Mouse (Mus musculus) CD4-positive helper T cell, adult 2 months (primary cell): ENCODE data around the gene Ifi35.
"Not testable (repeated sequence)": the region's sequence is repeated elsewhere in the genome, so short reads cannot be mapped to it uniquely, and the experiment has no call there.

ENCODE experiments used
- DNase-seq: peaks from one replicate; pipeline ENCODE4 v3.0.0-alpha.2; 2012; ENCODE audit warnings: low read depth, missing footprints, low spot score

Gene Ifi35

DNA sequence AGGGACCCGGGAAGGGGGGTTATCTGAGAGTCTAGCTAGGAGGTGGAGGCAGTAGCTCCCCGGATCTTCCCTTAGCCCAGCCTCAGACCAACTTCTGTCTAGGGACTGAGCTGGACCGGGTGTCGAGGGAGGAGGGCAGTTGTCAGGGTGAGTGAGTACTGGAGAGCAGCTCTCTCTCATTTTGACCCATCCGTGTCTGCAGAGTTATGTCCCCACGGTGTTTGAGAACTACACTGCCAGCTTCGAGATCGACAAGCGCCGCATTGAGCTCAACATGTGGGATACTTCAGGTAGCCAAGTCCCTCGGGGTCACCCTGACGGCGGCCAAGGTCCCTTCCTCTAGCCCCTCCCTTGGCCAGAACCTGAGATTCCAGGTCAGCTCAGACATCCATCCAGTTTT is 20.5 kb downstream of the Ifi35 start:
- no peak for DNase-seq

DNA sequence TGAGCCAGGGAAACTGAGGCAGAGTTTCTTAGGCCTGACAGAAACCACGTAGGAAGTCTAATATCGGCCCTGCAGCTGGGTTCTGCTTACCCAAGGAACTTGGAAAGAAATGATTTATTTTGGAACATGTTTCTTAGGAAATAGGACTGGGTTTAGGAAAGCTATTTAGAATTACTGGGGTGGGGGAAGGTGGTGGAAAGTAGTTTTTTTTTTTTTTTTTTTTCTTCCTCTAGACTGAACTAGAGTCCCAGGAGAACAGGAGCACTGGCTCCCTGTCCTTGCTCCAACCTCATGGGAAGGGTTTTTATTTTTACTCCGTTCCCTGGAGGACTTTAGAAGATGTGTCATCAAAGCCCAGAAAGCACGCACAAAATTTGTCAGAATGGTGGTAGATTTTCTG is 20.9 kb downstream of the Ifi35 start:
- no peak for DNase-seq

DNA sequence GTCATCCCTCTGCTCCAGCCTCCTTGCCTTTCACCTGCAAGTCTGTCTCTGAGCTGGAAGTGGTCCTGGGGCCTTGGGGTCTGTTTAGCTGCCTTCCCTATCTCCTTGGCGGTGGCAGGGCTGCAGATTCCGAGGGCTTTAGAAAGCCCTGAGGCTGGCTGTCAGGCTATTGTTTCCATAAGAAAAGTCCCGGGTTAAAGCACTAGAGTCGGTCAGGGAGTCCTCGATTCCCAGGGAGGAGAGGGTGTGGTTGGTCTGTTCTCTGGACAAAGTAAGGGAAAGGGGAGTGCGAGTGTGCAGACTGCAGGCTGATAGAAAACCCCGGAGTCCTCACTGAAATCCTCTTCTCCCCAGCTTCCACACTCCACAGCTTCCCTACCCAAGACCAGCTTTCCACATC is 22.0 kb downstream of the Ifi35 start:
- DNase-seq = no peak

DNA sequence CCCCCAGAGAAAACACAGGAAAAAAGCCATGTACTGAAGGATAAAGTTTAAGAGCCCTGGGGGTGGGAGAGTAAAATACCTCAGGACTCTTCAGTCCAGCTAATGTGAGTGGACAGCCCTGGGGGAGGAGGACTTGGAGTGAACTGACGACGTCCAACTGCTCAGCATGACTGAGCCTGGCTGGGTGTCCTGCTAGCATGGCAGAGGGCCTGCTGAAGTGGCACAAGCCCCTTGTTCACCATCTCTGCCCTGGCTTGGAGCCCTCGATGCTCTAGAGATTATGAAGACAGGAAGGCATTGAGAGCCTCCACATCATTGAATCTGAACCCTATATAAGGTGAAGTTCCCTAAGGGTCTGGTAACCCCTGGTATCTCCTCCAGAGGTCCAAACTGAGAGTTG is 23.7 kb downstream of the Ifi35 start:
- DNase-seq = no peak

DNA sequence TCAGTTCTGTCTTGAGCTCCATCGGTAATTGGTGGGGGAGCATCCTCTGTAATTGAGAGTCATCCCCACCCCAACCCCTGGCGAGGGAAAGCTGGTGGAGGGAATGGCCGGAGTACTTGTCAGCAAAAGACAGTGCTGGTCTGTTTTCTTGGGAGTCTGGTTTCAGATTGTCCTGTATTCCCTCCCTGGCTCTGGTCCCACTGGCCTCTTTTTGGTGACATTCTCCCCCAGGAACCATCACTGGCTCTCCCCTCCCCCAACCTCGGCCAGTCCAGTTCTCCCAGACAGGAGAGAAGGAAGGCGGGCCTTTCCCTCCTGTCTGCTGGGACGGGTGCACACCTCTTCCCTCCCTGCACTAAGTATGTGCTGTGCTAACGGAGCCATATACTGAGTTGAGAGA is 24.1 kb downstream of the Ifi35 start:
- DNase-seq = no peak

DNA sequence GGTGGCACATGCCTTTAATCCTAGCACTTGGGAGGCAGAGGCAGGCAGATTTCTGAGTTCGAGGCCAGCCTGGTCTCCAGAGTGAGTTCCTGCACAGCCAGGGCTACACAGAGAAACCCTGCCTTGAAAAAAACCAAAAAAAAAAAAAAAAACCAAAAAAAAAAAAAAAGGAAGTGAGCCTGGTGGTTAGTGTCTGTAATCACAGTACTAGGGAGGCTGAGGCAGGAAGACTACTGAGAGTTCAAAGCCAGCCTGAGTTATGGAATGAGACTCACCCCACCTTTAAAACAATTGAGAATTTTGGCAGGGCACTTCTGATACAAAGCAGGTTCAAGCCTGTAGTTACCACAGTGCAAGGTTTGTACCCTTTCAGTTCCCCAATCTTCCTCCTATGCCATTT is 25.5 kb downstream of the Ifi35 start:
- DNase-seq = not testable (repeated sequence)

DNA sequence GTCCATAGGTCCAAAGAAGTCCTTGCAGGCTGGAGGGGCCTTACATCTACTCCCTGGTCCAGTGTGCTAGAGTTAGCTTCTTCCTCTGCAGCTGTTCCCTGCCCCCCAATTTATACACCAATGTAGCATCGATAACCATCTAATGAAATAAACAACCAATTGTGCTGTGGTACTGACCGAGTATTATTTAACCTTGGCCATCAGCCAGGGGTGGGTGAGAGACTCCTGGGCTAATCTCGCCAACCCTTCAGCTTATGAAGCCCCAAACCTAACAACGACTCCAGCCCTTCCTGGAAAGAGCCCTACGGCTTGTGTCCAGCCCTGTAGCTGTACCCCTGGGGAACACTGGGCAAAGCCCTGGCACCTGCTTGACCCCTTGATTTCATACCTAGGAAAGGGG is 26.1 kb downstream of the Ifi35 start:
- no peak for DNase-seq

DNA sequence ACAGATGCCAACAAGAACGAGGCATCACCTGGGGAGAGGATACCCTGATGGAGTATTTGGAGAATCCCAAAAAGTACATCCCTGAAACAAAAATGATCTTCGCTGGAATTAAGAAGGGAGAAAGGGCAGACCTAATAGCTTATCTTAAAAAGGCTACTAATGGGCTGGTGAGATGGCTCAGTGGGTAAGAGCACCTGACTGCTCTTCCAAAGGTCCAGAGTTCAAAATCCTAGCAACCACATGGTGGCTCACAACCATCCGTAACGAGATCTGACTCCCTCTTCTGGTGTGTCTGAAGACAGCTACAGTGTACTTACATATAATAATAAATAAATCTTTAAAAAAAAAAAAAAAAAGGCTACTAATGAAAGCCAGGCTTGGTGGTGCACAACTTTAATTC is 28.2 kb downstream of the Ifi35 start:
- DNase-seq = not testable (repeated sequence)

DNA sequence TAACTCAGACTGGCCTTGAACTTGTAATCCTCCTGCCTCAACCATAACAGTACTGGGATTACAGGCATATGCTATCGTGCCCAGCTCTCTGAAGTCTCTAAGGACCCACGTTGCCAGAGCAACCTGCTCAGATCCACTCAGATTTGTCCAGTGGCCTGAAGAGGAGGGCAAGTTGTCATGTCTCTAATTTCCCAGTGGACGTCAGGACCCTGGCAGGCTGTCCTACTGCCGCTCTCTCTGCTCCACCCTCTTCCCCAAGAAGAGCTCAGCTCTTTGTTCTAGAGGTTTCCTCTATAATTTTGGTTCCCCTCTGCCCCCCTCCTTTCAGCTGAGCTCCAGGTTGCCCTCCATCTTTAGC is 29.0 kb downstream of the Ifi35 start:
- no peak for DNase-seq

DNA sequence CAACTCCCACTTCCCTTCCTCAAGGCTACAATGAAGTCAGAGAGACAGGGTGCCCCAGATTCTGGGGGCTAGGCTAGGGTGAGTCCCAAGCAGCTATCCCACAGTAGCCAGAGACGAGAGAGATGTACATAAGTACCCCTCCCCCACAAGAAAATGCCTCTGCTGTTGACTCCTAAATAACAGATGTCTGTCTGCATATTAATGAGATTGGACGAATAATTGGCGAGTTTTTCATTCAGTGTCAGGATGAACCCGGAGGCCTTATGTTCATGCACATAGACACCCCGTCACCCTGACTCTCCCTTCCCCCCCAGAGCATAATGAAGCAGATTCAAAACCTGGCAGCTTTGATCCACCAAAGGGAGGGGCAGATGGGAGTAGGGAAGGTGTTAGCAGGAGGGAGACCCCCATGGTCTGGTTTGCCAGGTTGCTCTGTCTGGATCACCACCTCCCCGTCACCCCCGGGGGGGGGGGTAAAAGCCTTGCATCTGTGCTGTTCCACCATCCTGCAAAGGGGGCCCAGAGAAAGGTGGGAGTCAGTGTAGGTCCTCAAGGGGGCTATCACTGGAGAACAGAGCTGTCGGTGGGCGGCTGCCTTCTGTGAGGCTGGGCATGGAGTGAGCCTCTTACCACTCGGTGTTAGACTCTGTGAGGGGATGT is 29.5 kb downstream of the Ifi35 start:
- no peak for DNase-seq

DNA sequence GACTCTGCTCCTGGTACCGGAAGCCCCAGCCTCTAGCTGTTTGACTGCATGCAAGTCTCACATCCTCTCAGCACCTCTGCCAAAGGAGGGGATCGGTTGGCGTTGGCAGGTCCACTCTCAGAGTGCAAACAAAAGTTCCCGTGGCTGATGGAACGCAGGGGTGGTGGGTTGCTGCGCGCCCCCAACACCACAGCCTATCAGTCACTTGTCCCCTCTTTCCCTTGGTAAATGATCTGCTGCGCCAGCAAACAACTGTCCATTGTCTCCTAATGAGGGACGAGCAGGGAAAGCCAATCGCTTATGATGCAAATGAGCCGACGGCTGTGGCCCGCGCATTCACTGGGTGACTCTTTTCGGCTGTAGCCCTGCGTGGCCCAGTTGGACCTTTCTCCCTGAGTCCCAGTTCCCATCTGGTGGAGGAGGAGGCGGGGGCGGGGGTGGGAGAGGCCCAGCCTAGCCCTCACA is 31.0 kb downstream of the Ifi35 start:
- no peak for DNase-seq

DNA sequence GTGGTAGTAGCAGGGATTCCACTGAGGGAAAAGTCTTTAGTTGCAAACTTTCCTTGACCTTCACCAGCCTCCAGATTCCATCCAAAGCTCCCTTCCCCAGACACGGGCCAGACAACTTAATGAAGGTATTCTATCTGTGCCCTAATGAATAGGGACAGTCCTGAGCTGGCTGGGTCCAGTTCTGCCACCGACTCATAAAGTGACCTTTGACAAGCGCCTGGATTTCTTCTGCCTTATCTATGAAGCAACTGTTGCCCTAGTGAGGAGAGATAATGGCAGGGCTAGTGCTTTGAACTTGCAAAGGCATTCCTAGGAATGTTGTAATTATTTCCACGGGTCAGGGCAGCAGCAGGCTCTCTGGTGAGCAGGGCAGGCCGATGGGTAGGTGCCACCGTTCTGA is 32.7 kb downstream of the Ifi35 start:
- DNase-seq = no peak

DNA sequence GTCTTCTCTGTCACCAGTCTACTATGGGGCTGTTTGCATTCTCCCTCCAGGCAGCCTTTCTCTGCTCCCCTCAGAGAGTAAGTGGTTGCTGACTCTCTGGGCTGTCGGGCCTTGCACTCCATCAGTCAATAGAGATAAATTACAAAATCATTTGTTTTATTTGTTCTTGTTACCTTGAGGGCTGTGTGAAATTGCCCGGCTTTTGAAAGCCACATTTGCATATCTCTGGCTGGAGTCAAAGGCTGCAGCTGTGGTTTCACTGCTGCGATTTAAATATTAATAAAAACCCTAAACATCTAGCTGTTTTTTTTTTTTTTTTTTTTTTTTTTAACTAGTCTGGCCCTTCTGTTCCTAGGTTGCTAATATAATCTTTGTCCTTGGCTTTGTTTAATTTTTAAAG is 35.6 kb downstream of the Ifi35 start:
- no peak for DNase-seq

DNA sequence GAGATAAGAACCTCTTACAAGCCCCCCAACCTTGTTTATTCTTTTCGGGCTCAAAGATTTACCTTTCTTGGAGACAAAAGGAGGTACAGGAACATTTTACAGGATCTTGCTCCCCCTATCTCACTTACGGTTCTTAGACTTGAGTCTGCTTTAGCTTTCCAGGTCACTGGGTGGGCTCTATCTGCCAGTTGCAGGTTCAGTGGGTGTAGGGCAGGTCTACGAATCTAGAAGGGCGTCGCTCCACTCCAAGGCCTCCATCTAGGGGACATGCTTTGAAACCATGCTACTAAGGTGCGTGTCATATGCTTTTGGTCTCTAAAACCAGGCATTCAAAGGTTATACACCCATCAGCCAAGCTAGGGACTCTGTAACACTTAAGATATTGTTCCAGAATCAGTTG is 36.0 kb downstream of the Ifi35 start:
- DNase-seq = no peak

DNA sequence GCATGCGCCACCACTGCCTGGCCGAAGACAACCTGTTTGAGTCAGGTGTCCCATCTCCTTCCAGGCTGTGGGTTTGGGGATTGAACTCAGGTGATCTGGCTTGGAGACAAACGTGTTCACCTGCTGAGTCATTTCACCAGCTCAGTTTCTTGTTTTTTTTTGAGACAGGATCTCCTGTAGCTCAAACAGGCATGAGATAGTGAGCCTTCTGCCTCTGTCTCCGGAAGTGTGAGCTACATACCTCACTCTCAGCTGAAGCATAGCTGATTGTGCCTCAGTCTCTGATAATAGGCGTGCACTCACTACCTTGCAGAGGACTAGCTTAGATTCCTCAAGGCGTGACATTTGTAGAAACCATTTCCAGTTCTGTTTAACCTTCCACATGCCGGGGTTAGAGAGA is 36.6 kb downstream of the Ifi35 start:
- no peak for DNase-seq

DNA sequence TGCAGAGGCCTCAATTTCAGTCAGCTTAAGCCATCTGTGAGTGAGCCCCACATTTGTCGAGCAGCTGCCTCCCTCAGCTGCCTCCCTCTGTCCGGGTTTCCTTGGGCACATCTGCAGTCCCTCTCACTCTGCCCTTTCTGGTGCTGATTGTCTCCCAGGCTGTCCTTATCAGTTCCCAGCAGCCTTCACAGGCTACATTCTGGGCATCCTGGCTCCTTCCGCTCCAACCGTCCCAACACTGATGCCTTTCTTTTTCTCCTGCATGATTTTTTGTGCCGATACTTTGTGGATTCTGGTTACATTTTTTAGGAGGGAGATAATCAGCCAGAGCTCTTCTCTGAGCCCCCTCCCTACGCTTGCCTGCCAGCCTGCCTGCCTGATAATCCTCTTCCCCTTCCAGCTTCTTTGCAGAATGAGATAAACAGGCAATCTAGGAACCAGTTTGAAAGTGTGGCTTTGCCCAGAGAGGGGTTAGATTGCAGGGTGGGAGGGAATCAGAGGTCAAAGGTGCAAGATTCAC is 37.4 kb downstream of the Ifi35 start:
- no peak for DNase-seq

DNA sequence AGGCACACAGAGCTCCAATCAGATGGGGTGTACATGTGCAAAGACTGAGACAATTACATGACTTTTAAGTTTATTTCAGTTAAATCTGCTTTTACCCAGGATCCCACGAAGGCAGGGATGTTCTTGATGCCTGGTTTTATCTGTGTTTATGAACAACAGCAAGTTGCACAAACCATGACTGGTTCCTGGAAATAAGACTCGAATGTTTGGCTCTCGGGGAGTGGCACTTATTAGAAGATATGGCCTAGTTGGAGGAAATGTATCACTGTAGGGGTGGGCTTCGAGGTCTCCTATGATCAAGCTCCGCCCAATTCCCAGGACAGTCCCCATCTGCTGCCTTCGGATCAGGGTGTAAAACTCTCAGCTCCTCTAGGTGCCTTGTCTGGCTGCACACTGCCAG is 37.9 kb downstream of the Ifi35 start:
- DNase-seq = no peak

DNA sequence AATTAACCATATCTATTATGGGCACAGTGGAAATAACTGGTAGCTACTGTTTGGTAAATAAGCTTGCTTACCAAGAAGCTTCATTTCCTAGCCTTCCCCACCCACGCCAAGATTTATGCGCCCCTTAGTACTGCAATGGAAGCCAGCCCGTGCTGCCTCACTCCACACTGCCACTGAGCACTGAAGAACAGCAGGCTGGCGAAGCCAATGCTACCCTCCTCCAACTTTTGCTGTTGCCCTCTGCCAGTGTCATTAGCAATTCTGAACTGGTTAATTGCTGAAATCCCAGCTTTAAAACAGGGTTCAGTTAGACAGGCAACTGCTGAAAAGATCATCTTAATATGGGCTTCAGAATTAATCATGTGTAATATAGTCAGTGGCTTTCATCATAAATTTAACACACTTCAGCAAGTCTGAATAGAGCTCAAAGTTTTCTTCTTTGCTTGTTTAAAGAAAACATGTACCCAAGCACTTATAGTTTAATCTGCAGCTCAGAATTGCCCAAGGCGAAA is 58.1 kb downstream of the Ifi35 start:
- DNase-seq = no peak

DNA sequence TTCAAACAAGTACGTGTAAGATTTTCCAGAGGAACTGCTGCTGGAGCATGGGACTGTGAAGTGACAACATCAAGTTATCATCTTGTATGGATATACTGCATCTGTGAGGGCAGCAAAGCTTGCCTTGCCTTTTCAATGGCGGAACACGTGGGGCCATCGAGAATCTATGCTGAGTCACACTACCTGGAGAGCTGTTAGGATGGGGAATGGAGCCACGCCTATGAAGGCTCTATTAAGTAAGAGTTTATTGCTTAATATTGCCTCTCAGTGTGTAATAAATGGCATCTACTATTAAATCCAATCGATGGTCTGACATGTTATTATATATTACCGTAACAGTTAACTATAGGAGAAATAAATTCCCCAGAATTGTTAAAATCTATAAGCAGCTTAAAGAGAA is 58.9 kb downstream of the Ifi35 start:
- DNase-seq = no peak
